Mouse (Mus musculus): Measurements from ENCODE around the gene 1700037C18Rik. TPM values are rescaled to one million over a fixed set of nuclear protein-coding genes. Genes with fewer than 3 reads are reported as not detected.
"Not testable (repeated sequence)": the region's sequence is repeated elsewhere in the genome, so short reads cannot be mapped to it uniquely, and the experiment has no call there.

1700037C18Rik gene
- polyA plus RNA-seq, 1 experiment from 2014 or later: 8.2 TPM

DNA sequence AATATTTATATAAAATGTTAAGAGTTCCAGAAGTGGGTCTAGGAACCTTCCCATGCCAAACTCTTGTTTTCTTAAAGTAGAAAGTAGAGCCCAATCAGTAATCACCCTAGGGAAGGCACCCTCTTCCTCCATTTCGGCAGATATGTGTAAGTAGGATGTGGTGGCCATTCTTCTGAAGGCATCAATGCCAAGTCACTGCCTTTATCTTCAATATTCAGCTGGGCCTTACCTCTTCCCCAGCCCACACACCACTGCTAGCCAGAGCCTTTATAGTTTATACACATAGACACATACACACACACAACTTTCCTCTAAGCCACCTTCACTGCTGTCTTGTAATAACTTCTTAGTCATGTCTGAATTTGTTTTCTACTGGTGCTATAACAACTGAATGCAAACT lies 52.7 kb downstream of the 1700037C18Rik start:
- no peaks in the 10 kb centered on the region for H3K4me1 ChIP-seq
- no peak for ATAC-seq (ENCODE audit: low FRiP score)

DNA sequence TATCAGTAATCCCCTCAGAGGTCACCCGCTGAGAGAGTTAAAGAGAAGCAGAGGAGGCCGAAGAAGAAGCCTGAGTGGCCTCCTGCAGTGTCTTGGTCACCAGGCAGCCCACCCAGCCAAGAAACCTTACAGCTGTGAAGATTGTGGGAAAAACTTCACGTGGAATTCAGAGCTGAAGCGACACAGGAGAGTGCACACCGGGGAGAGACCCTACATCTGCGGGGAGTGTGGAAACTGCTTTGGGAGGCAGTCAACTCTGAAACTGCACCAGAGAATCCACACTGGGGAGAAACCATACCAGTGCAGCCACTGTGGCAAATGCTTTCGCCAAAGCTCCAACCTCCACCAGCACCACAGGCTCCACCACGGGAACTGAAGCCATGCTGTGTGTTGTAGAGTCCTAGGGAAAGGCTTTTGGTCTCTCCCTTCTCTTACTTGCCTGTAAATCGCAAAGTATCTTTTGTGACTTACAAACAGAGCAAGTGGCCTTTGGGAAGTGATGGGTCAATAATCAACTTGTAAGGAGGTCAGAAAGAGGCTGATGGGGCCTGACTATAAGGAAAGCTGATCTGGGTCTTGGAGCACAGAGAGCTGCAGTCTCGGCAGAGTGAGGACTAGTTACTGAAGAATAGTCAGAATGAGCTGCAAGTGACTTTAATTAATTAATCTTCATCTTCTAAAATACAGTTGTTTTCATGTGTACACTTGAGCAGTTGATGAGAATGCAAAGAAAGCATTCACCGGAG lies 53.9 kb downstream of the 1700037C18Rik start:
- Histone ChIP-seq H3K9ac (no peak overlapping the region), H3K4me3 (replicated peaks) (no peak overlapping the region), H3K4me1 (no peaks in the 10 kb centered on the region), H3K27me3 (no peaks in the 10 kb centered on the region), H3K9me3 (no peaks in the 10 kb centered on the region), H3K4me2 (no peak overlapping the region), H3K27ac (no peak overlapping the region), H3K36me3 (replicated peaks) (no peaks in the 10 kb centered on the region)
- ATAC-seq (ENCODE audit: low FRiP score): no peak
- WGBS: 50% methylated on average over 11 of the region's 11 CpGs

More for the DNA sequence above, 52.7 kb downstream of the 1700037C18Rik start:
- H3K4me2 ChIP-seq: no peak overlapping the region
- H3K36me3 ChIP-seq (replicated peaks): peaks cover 3% of the 10 kb centered on the region; the same call in 1 of the 2 replicates
- H3K9ac ChIP-seq: no peak overlapping the region
- H3K27ac ChIP-seq: no peak overlapping the region
- no peak overlapping the region for H3K4me3 ChIP-seq (replicated peaks)
- H3K27me3 ChIP-seq: no peaks in the 10 kb centered on the region
- WGBS: 96% methylated on average over 1 of the region's 1 CpGs
- H3K9me3 ChIP-seq: no peaks in the 10 kb centered on the region

DNA sequence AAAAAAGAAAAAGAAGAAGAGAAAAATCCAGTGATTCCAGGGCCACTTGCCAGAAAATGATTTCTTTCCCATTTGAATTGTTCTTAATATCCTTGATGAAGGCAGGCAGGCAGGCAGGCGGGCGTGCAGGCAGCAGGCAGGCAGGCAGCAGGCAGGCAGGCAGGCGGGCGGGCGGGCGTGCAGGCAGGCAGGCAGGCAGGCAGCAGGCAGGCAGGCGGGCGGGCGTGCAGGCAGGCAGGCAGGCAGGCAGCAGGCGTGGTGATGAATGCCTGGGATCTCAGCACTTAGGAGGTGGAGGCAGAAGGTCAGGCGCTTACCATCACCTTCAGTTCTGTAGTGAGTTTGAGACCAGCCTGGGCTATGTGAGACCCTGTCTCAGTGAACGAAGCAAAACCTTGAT lies 55.9 kb downstream of the 1700037C18Rik start:
- no peaks in the 10 kb centered on the region for H3K27me3 ChIP-seq
- no peak overlapping the region for H3K27ac ChIP-seq
- peaks cover 5% of the 10 kb centered on the region for H3K4me1 ChIP-seq
- no peak overlapping the region for H3K4me3 ChIP-seq (replicated peaks)
- H3K36me3 ChIP-seq (replicated peaks): no peaks in the 10 kb centered on the region
- WGBS: 36% methylated on average over 12 of the region's 12 CpGs
- no peak overlapping the region for H3K9ac ChIP-seq
- no peaks in the 10 kb centered on the region for H3K9me3 ChIP-seq
- no peak for ATAC-seq (ENCODE audit: low FRiP score)
- no peak overlapping the region for H3K4me2 ChIP-seq

DNA sequence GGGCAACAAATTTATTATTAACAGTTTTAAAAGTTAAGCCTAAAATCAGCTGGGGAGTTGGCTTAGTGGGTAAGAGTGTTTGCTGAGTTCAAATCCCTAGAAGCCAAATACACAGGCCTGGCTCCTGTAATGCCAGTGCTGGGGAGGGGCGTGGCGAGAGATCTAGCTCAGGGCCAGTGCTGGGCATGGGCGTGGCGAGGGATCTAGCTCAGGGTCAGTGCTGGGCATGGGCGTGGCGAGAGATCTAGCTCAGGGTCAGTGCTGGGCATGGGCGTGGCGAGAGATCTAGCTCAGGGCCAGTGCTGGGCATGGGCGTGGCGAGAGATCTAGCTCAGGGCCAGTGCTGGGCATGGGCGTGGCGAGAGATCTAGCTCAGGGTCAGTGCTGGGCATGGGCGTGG lies 57.2 kb downstream of the 1700037C18Rik start:
- not testable (repeated sequence) for H3K4me1 ChIP-seq; H3K27me3 ChIP-seq; H3K4me3 ChIP-seq (replicated peaks); H3K27ac ChIP-seq; H3K9me3 ChIP-seq; ATAC-seq (ENCODE audit: low FRiP score); H3K36me3 ChIP-seq (replicated peaks); H3K9ac ChIP-seq; H3K4me2 ChIP-seq
- WGBS: 94% methylated on average over 12 of the region's 13 CpGs

DNA sequence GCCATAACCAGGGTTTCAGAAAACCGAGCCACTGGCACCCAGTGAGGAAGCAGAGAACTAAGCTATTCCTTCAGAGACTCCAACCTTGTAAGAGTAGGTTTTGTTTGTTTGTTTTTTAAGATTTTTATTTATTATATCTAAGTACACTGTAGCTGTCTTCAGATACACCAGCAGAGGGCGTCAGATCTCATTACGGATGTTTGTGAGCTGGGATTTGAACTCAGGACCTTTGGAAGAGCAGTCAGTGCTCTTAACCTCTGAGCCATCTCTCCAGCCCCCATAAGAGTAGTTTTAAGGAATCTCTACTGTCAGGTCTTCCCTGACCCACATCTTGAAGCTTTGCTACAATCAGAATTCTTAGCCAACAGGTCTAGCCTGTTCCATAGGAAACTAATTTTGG lies 60.1 kb downstream of the 1700037C18Rik start:
- Histone ChIP-seq H3K9ac (no peak overlapping the region), H3K36me3 (replicated peaks) (no peaks in the 10 kb centered on the region), H3K4me2 (no peak overlapping the region), H3K9me3 (no peaks in the 10 kb centered on the region), H3K4me3 (replicated peaks) (no peak overlapping the region), H3K27me3 (no peaks in the 10 kb centered on the region), H3K4me1 (peaks cover 7% of the 10 kb centered on the region), H3K27ac (no peak overlapping the region)
- 77% methylated on average over 3 of the region's 3 CpGs for WGBS
- no peak for ATAC-seq (ENCODE audit: low FRiP score)

DNA sequence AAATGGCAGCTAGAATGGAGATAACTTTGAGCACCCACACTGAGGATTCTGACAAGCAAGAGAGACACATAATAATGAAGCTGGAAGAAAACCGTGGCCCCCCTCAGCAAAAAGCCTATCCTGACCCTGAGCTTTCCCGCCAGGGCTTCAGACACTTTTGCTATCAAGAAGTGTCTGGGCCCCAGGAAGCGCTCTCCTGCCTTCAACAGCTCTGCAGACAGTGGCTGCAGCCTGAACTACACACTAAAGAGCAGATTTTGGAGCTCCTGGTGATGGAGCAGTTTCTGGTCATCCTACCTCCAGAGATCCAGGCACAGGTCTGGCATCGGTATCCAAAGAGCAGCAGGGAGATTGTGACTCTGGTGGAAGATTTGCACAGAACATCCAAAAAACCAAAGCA lies 60.6 kb downstream of the 1700037C18Rik start:
- 76% methylated on average over 4 of the region's 4 CpGs for whole genome bisulfite sequencing
- H3K4me3 ChIP-seq (replicated peaks): peak overlapping the region; percentile 68
- ATAC-seq (ENCODE audit: low FRiP score): no peak

DNA sequence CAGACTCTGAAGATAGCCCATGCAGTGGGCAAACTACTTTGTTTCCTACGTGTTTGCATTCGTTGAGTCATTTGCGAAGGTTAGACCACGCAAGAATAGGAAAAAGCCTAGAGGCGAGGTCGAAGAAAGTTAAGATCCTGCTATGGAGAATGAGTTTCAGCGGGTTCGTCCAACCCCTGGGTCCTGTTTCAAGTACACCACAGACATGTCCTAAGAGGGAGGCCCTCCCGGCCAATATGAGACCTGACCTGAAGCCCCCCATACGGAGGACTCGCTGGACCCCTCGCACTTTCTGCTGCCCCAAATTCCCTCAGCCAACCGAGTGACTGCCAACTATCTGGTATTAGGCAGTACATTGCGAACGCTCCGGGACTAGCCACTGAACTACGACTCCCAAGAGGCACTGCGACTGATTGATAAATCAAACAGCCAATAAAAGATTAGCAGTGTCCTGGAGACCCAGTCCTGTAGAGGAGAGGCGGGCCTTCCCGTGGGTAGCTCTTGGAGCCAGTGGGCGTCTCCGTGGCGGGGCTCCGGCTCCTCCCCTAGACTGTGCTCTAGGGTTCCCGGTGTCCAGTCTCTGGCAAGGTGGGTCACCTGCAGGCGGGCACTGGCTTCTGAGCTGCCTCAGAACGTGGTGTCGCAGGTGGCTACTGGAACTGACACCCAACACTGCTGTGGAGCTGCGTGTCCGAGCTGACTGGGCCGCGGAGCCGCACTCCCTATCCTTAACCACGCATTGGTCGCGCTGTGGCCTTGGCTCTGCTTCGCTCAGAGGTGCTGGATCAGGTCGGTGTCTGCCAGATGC lies 61.6 kb downstream of the 1700037C18Rik start, which contains the start of gene Zfp174:
Gene Zfp174 (plus strand): TSS at position 558 of the 808 bp plus-strand sequence.
- Histone ChIP-seq H3K9ac (peak within 1 kb of the TSS; percentile 69), H3K27ac (no peak within 1 kb of the TSS)

More for the DNA sequence above, 60.6 kb downstream of the 1700037C18Rik start:
- Histone ChIP-seq H3K4me2 (peak overlapping the region; percentile 65), H3K27ac (no peak overlapping the region), H3K4me1 (peaks cover 7% of the 10 kb centered on the region), H3K9ac (no peak overlapping the region), H3K27me3 (no peaks in the 10 kb centered on the region), H3K9me3 (no peaks in the 10 kb centered on the region), H3K36me3 (replicated peaks) (no peaks in the 10 kb centered on the region)

More for the DNA sequence above, 61.6 kb downstream of the 1700037C18Rik start, which contains the start of gene Zfp174:
- WGBS: 4% methylated on average over 38 of the region's 38 CpGs
- Histone ChIP-seq H3K4me3 (replicated peaks) (peak within 1 kb of the TSS; percentile 68), H3K4me1 (peaks cover 7% of the 10 kb centered on the region), H3K27me3 (no peaks in the 10 kb centered on the region), H3K36me3 (replicated peaks) (no peaks in the 10 kb centered on the region), H3K4me2 (peak within 1 kb of the TSS; percentile 65), H3K9me3 (no peaks in the 10 kb centered on the region)
- peak; percentile 99 for ATAC-seq (ENCODE audit: low FRiP score)

Small RNAs within 50 kb of the gene (microRNA-seq; reads per million reads assigned to microRNA genes)
- gene Gm23493: not detected

Other genes with a start within 250 kb of the 1700037C18Rik start
- not detected in 2 replicates for gene Mefv, start 190.6 kb downstream of the 1700037C18Rik start, polyA plus RNA-seq (2016; fragmentation: Nextera tagmentation; extraction: Ambion mirVana)
- 52.6 and 56.5 TPM in 2 replicates for gene Zfp263, start 164.6 kb downstream of the 1700037C18Rik start, polyA plus RNA-seq (2016; fragmentation: Nextera tagmentation; extraction: Ambion mirVana)
- gene Olfr15, start 77.8 kb downstream of the 1700037C18Rik start, polyA plus RNA-seq (2016; fragmentation: Nextera tagmentation; extraction: Ambion mirVana): 0.60 and 1.1 TPM in 2 replicates
- gene Zfp174, start 61.4 kb downstream of the 1700037C18Rik start, polyA plus RNA-seq (2016; fragmentation: Nextera tagmentation; extraction: Ambion mirVana): 1.8 and 2.2 TPM in 2 replicates
- gene Naa60, start 36.3 kb downstream of the 1700037C18Rik start, polyA plus RNA-seq (2016; fragmentation: Nextera tagmentation; extraction: Ambion mirVana): 60.6 and 65.2 TPM in 2 replicates
- 9.7 and 12.9 TPM in 2 replicates for gene Zfp597, start 24.1 kb downstream of the 1700037C18Rik start, polyA plus RNA-seq (2016; fragmentation: Nextera tagmentation; extraction: Ambion mirVana)
- gene Gm20695, start 24.0 kb downstream of the 1700037C18Rik start, polyA plus RNA-seq (2016; fragmentation: Nextera tagmentation; extraction: Ambion mirVana): 1.5 and 3.9 TPM in 2 replicates
- 25.5 and 28.1 TPM in 2 replicates for gene Cluap1, start 112 bp upstream of the 1700037C18Rik start, polyA plus RNA-seq (2016; fragmentation: Nextera tagmentation; extraction: Ambion mirVana)
- gene Nlrc3, start 67.9 kb upstream of the 1700037C18Rik start, polyA plus RNA-seq (2016; fragmentation: Nextera tagmentation; extraction: Ambion mirVana): 0.41 and 0.83 TPM in 2 replicates
- gene Slx4, start 95.1 kb upstream of the 1700037C18Rik start, polyA plus RNA-seq (2016; fragmentation: Nextera tagmentation; extraction: Ambion mirVana): 29.5 and 31.3 TPM in 2 replicates
- 4.2 and 6.7 TPM in 2 replicates for gene Dnase1, start 128.3 kb upstream of the 1700037C18Rik start, polyA plus RNA-seq (2016; fragmentation: Nextera tagmentation; extraction: Ambion mirVana)
- 63.1 and 68.3 TPM in 2 replicates for gene Trap1, start 169.1 kb upstream of the 1700037C18Rik start, polyA plus RNA-seq (2016; fragmentation: Nextera tagmentation; extraction: Ambion mirVana)